Mouse (Mus musculus) adipocyte (in vitro differentiated cells): ENCODE data around the gene Myo18b.

Experiments used
- DNase-seq: peaks from one replicate; pipeline ENCODE4 v3.0.0-alpha.2; 2016; ENCODE audit warnings: low spot score

Gene Myo18b

DNA sequence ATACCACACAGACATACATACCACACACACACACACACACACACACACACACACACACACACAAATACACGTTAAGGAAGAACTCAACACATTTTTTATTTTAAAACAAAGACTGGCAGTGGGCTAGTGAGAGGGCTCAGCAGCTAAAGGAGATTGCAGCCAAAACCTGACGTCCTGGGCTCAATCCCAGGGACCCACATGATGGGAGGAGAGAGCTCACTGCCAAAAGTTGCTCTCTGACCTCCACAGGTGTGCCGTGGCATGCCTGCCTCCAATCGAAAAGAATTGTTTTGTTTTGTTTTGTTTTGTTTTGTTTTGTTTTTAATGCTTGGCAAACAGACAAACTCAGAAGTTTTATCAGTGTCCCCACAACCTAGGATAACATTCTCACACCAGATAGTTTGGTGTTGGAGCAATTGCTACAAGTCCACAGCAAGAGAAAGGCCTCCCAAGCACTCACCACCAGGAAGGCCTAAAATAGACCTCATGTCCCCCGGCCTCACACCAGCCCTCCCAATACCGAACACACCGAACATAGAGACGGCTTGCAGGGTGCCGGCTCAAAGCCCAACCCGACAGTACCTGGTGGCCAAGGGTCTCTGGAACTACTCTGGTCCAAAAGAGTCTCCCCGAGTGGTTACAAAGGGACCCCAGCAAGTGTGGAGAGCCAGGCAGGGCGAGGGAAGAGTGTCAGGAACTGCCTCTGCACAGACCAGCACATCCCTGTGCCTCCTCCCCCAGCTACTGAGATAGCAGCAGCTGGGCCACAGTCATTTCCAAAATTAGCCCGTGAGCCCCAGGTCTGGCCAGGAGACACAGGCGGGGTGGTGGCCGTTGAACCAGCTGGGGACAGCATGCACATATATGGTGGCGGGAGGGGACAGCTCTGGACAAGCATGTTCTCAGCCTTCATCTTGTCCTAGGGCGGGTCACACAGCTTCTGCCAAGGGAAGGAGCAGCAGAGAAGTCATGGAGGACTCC lies at the start of gene Myo18b:
Myo18b (minus strand) TSS at position 689 of the 981 bp plus-strand sequence.
- no peak for DNase-seq

DNA sequence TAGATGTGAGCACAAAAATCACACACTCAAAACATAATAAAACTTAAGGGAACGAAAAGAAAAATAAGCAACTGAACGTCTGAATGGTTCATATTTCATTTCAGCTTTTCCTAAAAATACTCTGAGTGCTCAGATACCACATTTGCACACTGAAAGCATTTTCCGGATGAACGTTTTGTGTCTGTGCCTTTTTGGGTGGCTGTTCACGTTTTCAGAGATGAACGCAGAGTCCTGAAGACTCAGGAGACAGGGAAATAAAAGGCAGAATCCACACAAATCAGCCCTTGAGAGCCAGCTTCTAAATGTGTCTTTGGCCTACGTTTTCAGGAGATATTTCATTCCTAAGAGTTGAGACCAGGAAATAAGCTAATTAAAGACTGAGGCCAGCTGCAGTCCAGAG lies 49.8 kb upstream of the Myo18b start:
- no peak for DNase-seq

DNA sequence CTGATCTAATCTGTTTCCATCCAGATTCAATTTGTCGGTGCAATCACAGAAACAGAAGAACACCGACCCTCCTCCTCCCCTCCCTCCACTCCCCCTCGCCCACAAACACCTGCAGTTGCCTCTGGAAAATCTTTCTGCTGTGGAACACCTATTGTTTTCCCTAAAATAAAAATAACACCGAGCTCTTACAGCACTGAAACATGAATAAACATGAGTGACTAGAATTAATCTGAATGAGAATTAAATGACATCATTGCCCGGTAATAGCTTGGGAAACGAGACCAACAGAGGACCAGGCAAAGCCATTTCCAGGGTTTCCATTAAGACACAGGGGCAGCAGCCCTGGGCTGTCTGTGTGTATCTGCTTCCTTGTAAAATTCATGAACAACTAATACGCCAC lies 46.1 kb upstream of the Myo18b start:
- DNase-seq = no peak

DNA sequence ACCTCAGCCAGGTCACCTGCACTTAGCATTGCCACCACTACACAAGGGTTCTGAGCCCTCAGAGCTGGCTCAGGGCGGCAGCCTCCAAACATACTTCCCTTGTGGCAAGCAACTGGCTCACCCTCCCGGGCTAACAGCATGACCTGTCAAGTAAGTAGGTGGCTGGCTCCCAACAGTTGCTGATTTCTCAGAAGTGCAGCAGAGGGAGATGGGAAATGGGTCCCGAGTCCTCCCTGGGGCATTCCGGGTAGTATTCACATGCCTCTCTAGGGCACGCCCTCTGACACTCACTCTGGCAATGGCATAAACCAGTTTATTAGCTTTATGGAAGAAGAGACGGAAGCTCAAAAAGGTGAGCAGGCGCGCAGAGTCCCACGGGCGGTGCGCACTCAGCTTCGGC lies 44.8 kb upstream of the Myo18b start:
- no peak for DNase-seq

DNA sequence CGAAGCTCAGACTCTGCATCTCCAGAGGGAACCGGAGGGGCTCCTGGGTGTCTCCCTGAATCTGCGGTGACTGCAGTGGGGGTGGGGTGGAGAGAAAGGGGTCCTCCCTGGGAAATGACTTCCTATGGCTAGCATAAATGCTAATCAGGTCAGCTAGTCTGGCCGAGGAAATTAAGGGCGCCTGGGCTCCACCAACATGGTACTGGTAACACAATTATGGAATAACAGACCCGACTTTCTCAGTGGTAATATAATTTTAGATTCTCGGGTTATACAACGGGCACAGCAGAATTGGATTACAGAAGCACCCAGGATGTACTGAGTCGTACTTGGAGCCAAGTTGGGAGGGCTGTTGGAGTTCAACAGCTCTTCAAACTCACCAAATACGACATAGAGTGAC lies 40.5 kb upstream of the Myo18b start:
- no peak for DNase-seq

DNA sequence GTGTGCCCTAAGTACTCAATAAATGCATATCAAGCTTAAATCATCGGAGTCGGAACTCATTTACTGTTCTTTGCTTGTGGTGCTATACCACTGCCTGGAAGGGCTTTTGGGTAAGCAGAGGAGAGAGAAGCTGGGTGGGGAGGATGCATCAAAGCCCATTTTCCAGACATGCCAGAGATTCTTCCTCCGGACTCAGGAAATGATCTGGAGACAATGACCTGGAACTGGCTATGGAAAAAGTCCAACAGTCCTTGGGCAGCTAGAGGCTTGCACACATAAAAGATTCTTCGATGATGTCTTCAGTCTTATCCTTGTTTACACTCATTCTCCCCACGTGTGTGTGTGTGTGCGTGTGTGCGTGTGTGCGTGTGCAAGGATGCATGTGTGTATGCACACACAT lies 39.3 kb upstream of the Myo18b start:
- DNase-seq = no peak

DNA sequence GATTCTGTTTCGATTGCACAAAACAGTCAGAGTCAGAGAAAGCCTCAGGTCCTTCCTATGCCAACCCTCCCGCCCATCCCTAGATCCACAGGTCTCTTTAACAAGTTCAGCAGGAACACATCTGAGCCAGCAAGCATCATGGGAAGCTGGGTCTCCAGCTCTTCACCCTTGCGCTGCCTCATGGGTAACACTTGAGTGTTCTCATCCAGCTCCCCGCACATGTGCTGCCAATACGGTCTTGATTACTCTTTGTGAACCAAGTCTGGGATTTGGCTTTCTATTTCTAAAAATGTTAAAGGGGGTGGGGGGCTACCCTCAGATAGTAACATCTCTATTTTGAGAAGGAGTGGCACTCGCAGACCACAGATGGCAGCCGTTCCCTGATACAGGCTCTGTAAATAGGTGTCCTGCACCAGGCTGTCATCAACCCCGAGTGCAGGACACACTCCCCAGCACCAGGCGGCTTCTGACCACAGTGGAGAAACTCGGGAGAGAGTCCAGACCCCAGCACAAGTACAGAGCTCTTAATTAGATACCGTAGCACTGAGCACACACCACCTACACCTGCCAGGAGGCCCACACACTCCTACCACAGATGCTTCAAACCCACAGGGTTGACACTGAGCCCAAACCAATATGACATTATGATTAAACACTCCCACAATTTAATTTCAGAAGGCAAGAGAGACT lies 36.9 kb upstream of the Myo18b start:
- DNase-seq = no peak

DNA sequence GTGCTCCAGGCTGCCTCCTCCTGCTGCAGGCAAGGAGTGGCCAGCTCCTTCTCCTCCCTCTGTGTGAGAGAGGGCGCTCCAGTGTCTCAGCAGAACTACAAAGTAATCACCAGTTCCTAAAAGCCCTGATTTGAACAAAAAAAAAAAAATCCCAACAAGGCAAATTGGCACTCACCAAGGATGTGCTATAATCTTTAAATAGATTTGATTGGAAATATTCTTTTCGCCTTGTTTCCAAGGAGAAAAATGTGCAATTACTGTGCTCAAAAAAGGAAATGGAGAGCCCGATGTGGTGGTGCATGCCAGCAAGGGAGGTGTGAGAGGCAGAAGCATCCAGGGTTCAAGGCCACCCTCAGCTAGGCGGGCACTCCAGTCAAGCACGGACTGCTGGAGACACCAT lies 35.7 kb upstream of the Myo18b start:
- no peak for DNase-seq

DNA sequence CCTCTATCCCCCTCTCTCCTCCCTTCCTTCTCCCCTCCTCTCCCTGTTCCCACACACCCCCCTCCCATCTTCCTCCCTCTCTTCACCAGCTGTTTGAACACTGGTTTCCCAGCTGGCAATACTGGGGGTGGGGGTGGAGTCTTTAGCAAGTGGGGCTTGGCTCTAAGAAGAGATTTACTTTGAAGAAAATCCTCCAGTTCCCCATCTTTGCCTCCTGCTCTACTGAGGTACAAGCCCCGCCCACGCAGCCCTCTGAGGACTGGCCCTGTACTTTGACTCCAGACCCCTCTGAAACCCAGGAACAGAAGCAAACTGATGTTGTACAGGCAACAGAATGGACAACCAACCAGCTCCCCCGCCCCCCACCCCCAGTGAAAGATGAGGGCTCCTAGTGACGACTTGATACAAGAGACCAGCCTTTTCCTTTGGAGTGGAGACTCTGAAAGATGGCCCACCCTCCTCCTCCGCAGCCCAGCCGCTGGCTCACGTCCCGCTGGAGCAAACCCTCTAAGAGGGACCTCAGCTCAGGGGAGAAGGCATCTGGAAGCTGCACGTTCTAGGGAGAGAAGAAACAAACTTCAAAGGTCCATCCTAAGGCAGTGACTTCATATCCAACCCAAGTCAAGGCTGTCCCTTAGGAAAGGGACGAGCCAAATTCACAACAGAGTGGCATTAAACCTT lies 32.2 kb upstream of the Myo18b start:
- DNase-seq = no peak

DNA sequence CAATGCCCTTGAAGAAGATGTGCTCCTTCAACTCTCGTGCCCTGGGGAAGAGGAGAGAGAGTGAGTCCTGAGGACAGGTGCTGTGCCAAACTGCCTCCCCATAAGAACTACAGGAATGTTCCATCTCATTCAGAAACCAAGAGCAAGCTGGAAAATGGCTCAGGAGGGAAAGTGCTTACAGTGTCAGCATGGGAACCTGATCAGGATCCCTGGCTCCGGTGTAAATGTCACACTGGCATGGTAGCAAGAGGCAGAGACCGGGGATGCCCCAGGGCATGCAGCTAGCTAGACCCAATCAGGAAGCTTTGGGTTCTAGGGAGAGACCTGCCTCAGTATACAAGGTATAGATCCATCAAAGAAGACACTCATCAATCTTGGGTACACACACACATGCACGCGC lies 29.3 kb upstream of the Myo18b start:
- DNase-seq = no peak

DNA sequence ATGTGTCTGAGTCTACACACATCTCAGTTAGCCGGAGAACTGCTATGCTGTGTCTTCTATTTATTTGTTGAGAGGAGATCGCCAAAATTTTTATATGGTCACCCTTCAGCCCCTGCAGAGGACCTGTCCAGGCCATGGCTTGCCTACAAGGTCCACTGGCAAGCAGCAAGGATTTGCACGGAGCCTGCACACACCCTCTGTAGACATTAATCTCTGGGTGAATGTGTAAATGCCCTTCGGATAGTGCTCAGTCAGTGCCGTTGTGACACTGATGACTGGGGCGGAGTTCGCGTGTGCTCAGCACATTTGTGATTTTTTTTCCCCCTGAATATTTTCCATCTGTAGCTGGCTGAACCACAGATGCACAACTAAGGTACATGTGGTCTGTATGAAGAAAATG lies 28.6 kb upstream of the Myo18b start:
- no peak for DNase-seq

DNA sequence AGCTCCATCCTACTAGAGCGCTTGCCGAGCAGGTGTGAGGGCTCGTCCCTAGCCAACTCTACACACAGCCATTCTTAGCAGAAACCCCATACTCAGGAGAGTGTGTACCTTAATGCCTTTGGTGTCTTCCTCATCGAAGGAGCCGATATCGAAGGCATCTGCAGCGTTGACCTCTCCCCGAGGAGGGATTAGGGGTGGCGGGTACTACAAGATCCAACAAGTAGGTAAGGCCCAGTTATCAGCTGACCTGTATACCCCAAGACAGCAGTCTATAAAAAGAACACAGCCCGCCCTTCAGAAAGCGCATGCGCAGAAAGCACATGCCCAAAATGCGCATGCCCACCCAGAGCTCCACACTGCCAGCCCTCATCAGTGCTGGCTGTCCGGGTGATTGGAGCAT lies 27.7 kb upstream of the Myo18b start:
- no peak for DNase-seq

DNA sequence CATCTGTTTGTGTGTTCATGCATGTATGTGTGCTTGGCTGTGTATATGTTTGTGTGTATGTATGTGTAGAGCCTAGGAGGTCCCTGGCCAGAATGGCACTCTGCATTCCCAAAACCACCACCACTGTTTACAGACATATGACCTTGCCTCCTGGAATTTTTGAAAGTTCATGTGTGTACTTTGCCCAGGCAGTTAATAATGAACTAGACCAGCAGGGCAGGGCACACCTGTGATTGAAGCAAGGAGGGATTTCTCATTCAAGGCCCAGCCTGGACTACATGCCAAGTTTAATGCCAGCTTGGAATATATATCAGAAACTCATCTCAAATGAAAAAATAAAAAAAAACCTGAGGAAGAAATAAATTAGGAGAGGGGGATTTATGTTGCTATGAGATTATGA lies 25.8 kb upstream of the Myo18b start:
- no peak for DNase-seq

DNA sequence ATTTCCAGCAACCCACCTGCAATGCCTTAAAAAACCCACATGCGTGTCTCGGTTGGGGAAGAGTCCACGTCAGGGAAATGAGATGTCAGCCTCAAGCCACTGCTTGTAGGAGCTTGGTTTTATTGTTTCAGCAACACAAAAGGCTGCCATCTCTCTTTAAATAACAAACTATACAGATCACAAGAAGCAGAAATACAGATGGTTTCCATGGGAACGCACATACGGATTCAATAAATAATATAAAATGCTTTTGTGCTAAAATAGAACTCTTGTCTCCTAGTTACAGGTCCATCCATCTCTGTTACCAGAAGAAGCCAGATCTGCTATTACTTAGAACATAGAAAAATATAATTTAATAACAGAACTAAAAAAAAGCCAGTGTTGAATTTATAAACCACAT lies 14.2 kb upstream of the Myo18b start:
- no peak for DNase-seq

DNA sequence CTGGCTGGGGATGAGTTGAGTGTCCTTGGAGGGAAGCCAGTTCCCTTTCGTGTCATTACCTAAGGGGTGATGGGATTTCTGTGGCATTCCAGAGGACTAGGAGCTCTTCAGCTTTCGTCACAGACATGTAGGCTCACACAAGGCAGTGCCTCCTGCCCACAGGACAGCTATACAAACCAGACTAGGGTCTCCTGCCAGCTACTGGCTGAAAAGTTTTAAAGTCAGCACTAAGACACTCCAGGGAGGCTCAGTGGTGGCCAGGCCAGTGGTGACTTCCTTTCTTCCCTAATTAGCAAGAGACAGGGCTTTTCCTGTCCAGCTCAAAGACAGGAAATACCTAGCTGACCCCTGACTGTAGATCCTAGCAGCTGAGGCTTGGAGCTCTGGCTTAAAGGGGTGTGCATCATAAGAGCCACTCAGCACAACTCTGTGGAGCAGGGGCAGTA lies 12.0 kb upstream of the Myo18b start:
- DNase-seq = no peak

DNA sequence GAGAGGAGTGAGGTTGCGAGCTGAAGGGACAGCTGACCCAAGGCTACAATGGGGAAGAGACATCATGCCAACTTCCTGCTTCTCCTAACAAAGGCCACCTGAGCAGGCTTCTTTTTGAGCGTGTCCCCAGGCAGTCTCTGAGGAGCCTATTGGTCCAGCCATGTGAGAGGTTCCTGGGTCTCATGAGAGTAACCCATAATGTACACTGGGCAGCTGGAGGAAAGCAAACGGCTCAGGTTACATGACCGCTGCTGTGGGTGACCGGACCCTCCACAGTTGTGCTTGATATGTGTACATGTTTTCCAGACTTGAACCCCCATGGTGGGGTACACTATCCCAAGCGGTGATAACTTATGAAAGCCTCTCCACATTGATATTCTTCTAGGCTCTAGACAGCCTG lies 11.3 kb upstream of the Myo18b start:
- no peak for DNase-seq

DNA sequence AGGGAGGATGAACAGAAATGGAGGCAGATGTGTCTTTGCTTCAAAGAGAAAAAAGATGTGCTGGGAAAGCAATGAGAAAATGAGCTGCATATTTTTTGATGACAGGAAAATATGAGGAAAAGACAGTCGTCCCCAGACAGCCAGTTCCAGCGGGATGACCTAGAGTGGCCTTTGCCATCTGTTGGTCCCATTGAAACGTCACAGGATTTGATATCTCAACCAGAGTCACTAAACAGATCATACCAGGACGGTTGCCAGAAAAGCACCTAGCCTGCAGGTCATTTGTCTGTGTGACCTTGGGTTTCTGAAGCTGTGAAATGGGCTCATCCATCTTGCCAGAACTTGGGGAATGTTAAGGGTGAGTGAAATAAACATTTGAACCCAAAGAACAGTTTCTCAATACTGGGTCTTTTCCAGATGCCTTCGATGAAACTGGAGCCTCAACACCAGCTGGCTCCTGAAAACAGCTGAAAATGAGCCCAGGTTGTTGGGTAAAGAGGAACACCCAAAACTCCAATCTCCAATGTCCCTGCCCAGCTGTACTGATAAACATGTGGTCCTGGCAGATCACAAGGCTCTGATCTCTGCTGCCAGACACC lies 2.6 kb downstream of the Myo18b start:
- DNase-seq = no peak

DNA sequence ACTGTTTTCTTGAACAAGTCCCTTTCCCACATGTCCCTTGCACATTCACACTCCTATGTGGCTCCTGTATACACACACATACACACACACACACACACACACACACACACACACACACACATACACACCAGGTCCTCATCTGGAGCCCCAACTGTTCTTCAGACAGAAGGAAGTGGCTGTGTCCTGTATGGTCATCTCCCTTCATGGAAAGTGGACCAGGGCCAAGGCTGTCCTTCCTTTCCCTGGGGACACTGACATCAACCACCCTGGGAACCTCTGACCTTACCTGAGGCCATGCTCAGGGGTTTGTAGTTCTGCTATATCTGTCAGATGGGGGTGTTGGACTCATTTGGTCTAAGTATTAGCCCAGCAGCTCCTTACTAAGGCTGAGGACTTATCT lies 3.8 kb downstream of the Myo18b start:
- DNase-seq = no peak

DNA sequence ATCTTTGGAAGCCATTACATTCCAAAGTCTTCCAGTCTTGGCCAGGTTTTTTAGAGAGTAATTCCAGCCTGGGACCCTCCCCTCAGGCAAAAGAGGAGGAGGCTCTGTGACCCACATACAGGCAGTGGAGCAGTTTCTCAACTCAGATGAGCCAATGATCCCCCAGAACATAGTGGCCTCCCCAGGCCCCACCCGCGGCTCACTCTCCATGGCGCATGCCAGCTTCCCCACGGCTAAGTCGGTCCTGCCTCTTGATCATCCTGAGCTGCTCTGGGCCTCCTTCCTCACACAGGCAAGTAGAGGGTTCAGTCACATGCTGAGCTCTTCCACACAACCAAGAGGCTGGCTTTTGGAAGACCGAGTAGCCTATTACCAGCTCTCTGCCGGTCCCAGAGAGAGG lies 7.5 kb downstream of the Myo18b start:
- no peak for DNase-seq

DNA sequence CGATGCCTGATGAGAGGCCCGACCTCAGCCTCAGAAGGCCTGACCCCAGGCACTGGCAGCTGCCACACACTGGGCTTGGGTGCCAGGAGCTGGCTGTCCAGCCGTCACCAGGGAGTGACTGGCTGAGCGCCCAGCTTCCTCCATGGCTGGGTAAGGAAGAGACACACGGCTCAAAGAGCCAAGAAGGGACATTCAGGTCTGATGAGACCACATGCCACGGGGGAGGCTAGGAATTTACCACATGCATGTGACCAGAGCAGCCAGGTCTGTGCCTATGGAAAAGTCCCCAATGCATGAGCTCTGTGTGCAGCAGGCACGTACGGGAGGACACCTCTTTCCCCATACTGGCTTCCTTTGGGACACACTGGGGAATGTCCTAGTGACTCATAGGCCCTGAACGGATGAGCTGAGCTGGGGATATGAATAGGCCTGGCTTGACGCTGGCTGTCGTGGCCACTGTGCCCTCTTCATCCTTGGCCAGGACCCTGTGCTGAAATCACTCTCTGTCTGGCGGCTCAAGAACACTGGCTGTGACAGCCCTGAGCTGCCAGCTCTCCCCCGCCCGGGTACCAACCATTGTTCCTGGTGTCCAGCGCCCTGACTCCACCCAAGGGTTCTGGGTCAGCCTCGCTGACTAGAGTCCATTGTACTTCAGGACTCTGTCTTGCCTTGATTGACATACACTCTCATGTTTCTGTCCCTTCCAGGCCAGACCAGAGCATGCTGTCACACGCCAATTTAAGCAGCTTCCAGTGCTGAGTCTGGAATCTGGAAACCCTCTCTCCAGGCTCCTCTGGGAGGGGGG lies 9.3 kb downstream of the Myo18b start:
- no peak for DNase-seq

DNA sequence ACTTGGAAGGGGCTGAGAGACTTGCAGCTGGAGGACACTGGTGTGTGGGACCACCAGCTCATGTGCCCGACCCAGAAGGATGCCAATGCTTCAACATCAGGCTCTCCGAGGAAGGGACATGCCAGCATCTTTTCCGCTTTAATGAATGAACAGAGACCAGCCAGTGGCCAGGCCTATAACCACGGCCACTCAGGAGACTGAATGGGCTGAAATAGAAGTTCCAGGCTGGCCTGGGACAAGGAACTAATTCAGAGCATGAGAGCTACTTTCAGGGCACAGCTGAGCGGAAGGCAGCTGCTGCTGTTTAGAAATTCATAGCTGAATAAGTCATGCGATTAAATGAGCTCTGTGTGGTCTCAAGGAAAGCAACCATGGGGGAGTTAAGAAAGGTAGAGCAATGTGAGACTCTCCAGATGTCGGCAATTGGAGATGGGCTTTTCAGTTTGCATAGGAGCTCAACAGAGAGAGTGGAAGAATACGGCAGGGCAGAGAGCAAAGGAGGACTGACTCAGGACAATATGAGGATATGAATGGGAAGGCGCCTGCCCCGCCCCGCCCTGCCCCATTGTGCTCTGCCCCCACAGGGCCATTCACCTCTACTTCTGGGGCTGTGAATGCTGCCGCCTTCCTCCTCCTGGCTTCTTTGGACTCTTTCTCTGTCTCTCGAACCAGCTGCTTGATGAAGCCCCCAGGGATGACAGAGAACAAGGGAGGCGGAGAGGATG lies 18.6 kb downstream of the Myo18b start:
- DNase-seq = no peak
